Mouse (Mus musculus) lung, postnatal 10 days (tissue): ENCODE results near the gene Glrx.
"Not testable (repeated sequence)": the region's sequence is repeated elsewhere in the genome, so short reads cannot be mapped to it uniquely, and the experiment has no call there.

Experiments
- DNase-seq: peaks from one replicate; pipeline ENCODE4 v3.0.0; 2021

The Glrx gene

GRCm38 (mm10) chr13:75839719-75840481 lies at the start of gene Glrx:
Glrx (plus strand) TSS chr13:75839868.
- DNase-seq, result peak; percentile 81

- no peak for DNase-seq
Observed at GRCm38 (mm10) chr13:75790550-75791205, 49.0 kb upstream of the Glrx start.

- no peak for DNase-seq
Observed at GRCm38 (mm10) chr13:75793863-75794629, 45.6 kb upstream of the Glrx start.

- DNase-seq, result peak; percentile 94
Observed at GRCm38 (mm10) chr13:75797369-75798141, 42.1 kb upstream of the Glrx start.

- DNase-seq, result peak; percentile 30
Observed at GRCm38 (mm10) chr13:75798413-75799302, 41.0 kb upstream of the Glrx start.

- no peak for DNase-seq
Observed at GRCm38 (mm10) chr13:75799421-75799820, 40.2 kb upstream of the Glrx start.

- DNase-seq, result no peak
Observed at GRCm38 (mm10) chr13:75807969-75808368, 31.7 kb upstream of the Glrx start.

GRCm38 (mm10) chr13:75809957-75810356 lies 29.7 kb upstream of the Glrx start:
- DNase-seq, result no peak

GRCm38 (mm10) chr13:75817183-75817582 lies 22.5 kb upstream of the Glrx start:
- DNase-seq, result no peak

GRCm38 (mm10) chr13:75818486-75818885 lies 21.2 kb upstream of the Glrx start:
- DNase-seq, result no peak

GRCm38 (mm10) chr13:75818945-75819706 lies 20.5 kb upstream of the Glrx start:
- DNase-seq, result no peak

GRCm38 (mm10) chr13:75819898-75820297 lies 19.8 kb upstream of the Glrx start:
- DNase-seq, result no peak

- DNase-seq, result not testable (repeated sequence)
Observed at GRCm38 (mm10) chr13:75822366-75822765, 17.3 kb upstream of the Glrx start.

- DNase-seq, result no peak
Observed at GRCm38 (mm10) chr13:75823201-75823600, 16.5 kb upstream of the Glrx start.

- DNase-seq, result no peak
Observed at GRCm38 (mm10) chr13:75824611-75825319, 14.9 kb upstream of the Glrx start.

- no peak for DNase-seq
Observed at GRCm38 (mm10) chr13:75825388-75825787, 14.3 kb upstream of the Glrx start.

- DNase-seq, result no peak
Observed at GRCm38 (mm10) chr13:75830708-75831107, 9.0 kb upstream of the Glrx start.

GRCm38 (mm10) chr13:75831710-75832109 lies 8.0 kb upstream of the Glrx start:
- no peak for DNase-seq

- no peak for DNase-seq
Observed at GRCm38 (mm10) chr13:75832697-75833096, 7.0 kb upstream of the Glrx start.

GRCm38 (mm10) chr13:75833499-75833898 lies 6.2 kb upstream of the Glrx start:
- peak; percentile 81 for DNase-seq
